Mouse (Mus musculus): ENCODE data around the gene Gm5294. TPM values are rescaled to one million over a fixed set of nuclear protein-coding genes. Genes with fewer than 3 reads are reported as not detected.

Gm5294 gene
- polyA plus RNA-seq, 1 experiment from 2014 or later, result not detected

- no peak overlapping the region for H3K27ac ChIP-seq (ENCODE audit: low read length)
- H3K27me3 ChIP-seq (replicated peaks; ENCODE audit: control insufficient read depth, insufficient read depth, low read length), result no peaks in the 10 kb centered on the region
- H3K4me3 ChIP-seq (replicated peaks; ENCODE audit: low read length), result no peak overlapping the region
- no peak overlapping the region for H3K4me2 ChIP-seq (ENCODE audit: low read length)
- no peaks in the 10 kb centered on the region for H3K9me3 ChIP-seq (ENCODE audit: control insufficient read depth, low read length)
- no peak overlapping the region for H3K9ac ChIP-seq (replicated peaks; ENCODE audit: low read depth, low read length)
- ATAC-seq, result peak; percentile 45; the same call in 1 of the 2 replicates
- H3K4me1 ChIP-seq (replicated peaks; ENCODE audit: control insufficient read depth, insufficient read depth, low read length), result 0 out of 2 replicates have a peak, but pooled peaks cover 2% of the 10 kb centered on the region
- 25% methylated on average over 9 of the region's 9 CpGs for WGBS
- no peaks in the 10 kb centered on the region for H3K36me3 ChIP-seq (ENCODE audit: control insufficient read depth, insufficient read depth)
Measured at GRCm38 (mm10) chr5:138857010-138857617, 37.2 kb downstream of the Gm5294 start.

- no peak overlapping the region for H3K4me3 ChIP-seq (replicated peaks; ENCODE audit: low read length)
- H3K4me2 ChIP-seq (ENCODE audit: low read length), result no peak overlapping the region
- no peaks in the 10 kb centered on the region for H3K9me3 ChIP-seq (ENCODE audit: control insufficient read depth, low read length)
- WGBS, result 57% methylated on average over 13 of the region's 13 CpGs
- no peak overlapping the region for H3K27ac ChIP-seq (ENCODE audit: low read length)
- H3K27me3 ChIP-seq (replicated peaks; ENCODE audit: control insufficient read depth, insufficient read depth, low read length), result no peaks in the 10 kb centered on the region
- no peak for ATAC-seq
- H3K9ac ChIP-seq (replicated peaks; ENCODE audit: low read depth, low read length), result no peak overlapping the region
- H3K36me3 ChIP-seq (ENCODE audit: control insufficient read depth, insufficient read depth), result no peaks in the 10 kb centered on the region
- 0 out of 2 replicates have a peak, but pooled peaks cover 2% of the 10 kb centered on the region for H3K4me1 ChIP-seq (replicated peaks; ENCODE audit: control insufficient read depth, insufficient read depth, low read length)
Measured at GRCm38 (mm10) chr5:138857811-138858251, 38.0 kb downstream of the Gm5294 start.

- 88% methylated on average over 7 of the region's 7 CpGs for WGBS
- Histone ChIP-seq H3K4me2 (ENCODE audit: low read length) (no peak overlapping the region), H3K4me1 (replicated peaks; ENCODE audit: control insufficient read depth, insufficient read depth, low read length) (no peaks in the 10 kb centered on the region), H3K4me3 (replicated peaks; ENCODE audit: low read length) (no peak overlapping the region), H3K27me3 (replicated peaks; ENCODE audit: control insufficient read depth, insufficient read depth, low read length) (no peaks in the 10 kb centered on the region), H3K9ac (replicated peaks; ENCODE audit: low read depth, low read length) (no peak overlapping the region), H3K27ac (ENCODE audit: low read length) (no peak overlapping the region), H3K9me3 (ENCODE audit: control insufficient read depth, low read length) (no peaks in the 10 kb centered on the region), H3K36me3 (ENCODE audit: control insufficient read depth, insufficient read depth) (no peaks in the 10 kb centered on the region)
- no peak for ATAC-seq
Measured at GRCm38 (mm10) chr5:138863681-138864146, 43.8 kb downstream of the Gm5294 start.

GRCm38 (mm10) chr5:138864166-138864565 lies 44.3 kb downstream of the Gm5294 start:
- no peak overlapping the region for H3K4me2 ChIP-seq (ENCODE audit: low read length)
- H3K36me3 ChIP-seq (ENCODE audit: control insufficient read depth, insufficient read depth), result no peaks in the 10 kb centered on the region
- no peak overlapping the region for H3K27ac ChIP-seq (ENCODE audit: low read length)
- H3K4me1 ChIP-seq (replicated peaks; ENCODE audit: control insufficient read depth, insufficient read depth, low read length), result no peaks in the 10 kb centered on the region
- no peaks in the 10 kb centered on the region for H3K9me3 ChIP-seq (ENCODE audit: control insufficient read depth, low read length)
- ATAC-seq, result no peak
- H3K4me3 ChIP-seq (replicated peaks; ENCODE audit: low read length), result no peak overlapping the region
- H3K27me3 ChIP-seq (replicated peaks; ENCODE audit: control insufficient read depth, insufficient read depth, low read length), result no peaks in the 10 kb centered on the region
- no peak overlapping the region for H3K9ac ChIP-seq (replicated peaks; ENCODE audit: low read depth, low read length)

GRCm38 (mm10) chr5:138864880-138865279 lies 45.0 kb downstream of the Gm5294 start:
- 39% methylated on average over 7 of the region's 7 CpGs for WGBS
- Histone ChIP-seq H3K9ac (replicated peaks; ENCODE audit: low read depth, low read length) (no peak overlapping the region), H3K9me3 (ENCODE audit: control insufficient read depth, low read length) (no peaks in the 10 kb centered on the region), H3K4me3 (replicated peaks; ENCODE audit: low read length) (no peak overlapping the region), H3K4me1 (replicated peaks; ENCODE audit: control insufficient read depth, insufficient read depth, low read length) (no peaks in the 10 kb centered on the region), H3K4me2 (ENCODE audit: low read length) (no peak overlapping the region), H3K27me3 (replicated peaks; ENCODE audit: control insufficient read depth, insufficient read depth, low read length) (no peaks in the 10 kb centered on the region), H3K36me3 (ENCODE audit: control insufficient read depth, insufficient read depth) (no peaks in the 10 kb centered on the region), H3K27ac (ENCODE audit: low read length) (no peak overlapping the region)
- ATAC-seq, result no peak

- no peak overlapping the region for H3K4me2 ChIP-seq (ENCODE audit: low read length)
- H3K36me3 ChIP-seq (ENCODE audit: control insufficient read depth, insufficient read depth), result no peaks in the 10 kb centered on the region
- H3K9me3 ChIP-seq (ENCODE audit: control insufficient read depth, low read length), result no peaks in the 10 kb centered on the region
- ATAC-seq, result no peak
- H3K9ac ChIP-seq (replicated peaks; ENCODE audit: low read depth, low read length), result no peak overlapping the region
- no peaks in the 10 kb centered on the region for H3K27me3 ChIP-seq (replicated peaks; ENCODE audit: control insufficient read depth, insufficient read depth, low read length)
- 73% methylated on average over 4 of the region's 4 CpGs for WGBS
- no peak overlapping the region for H3K4me3 ChIP-seq (replicated peaks; ENCODE audit: low read length)
- H3K27ac ChIP-seq (ENCODE audit: low read length), result no peak overlapping the region
- no peaks in the 10 kb centered on the region for H3K4me1 ChIP-seq (replicated peaks; ENCODE audit: control insufficient read depth, insufficient read depth, low read length)
Measured at GRCm38 (mm10) chr5:138865637-138866036, 45.8 kb downstream of the Gm5294 start.

Other genes with a start within 250 kb of the Gm5294 start
- gene Zfp68, start 200.3 kb upstream of the Gm5294 start, polyA plus RNA-seq (2015; fragmentation: Nextera tagmentation; extraction: Ambion mirVana), result 113 and 132 TPM in 2 replicates
- gene A430033K04Rik, start 197.2 kb upstream of the Gm5294 start, polyA plus RNA-seq (2015; fragmentation: Nextera tagmentation; extraction: Ambion mirVana), result 27.7 and 28.4 TPM in 2 replicates
- gene Fam20c, start 65.6 kb upstream of the Gm5294 start, polyA plus RNA-seq (2015; fragmentation: Nextera tagmentation; extraction: Ambion mirVana), result 34.8 and 39.2 TPM in 2 replicates
- gene Pdgfa, start 177.3 kb downstream of the Gm5294 start, polyA plus RNA-seq (2015; fragmentation: Nextera tagmentation; extraction: Ambion mirVana), result 15.5 and 19.1 TPM in 2 replicates

Data from forebrain, embryonic 16.5 days (tissue).